Mouse (Mus musculus) liver, adult 2 months (tissue): ENCODE results near the gene Gpm6b. TPM values are rescaled to one million over a fixed set of nuclear protein-coding genes. Genes with fewer than 3 reads are reported as not detected.

Source experiments
- DNase-seq: peaks from one replicate; pipeline ENCODE4 v3.0.0-alpha.2; 2011; ENCODE audit warnings: low read depth, low spot score; ENCODE audit errors: extremely low read depth
- H3K27ac ChIP-seq: fragments of 200-500 bp; replicated peaks from 2 replicates; pipeline ENCODE4 v1.5.1; 2012; ENCODE audit warnings: low read depth, mild to moderate bottlenecking, control low read depth, inconsistent platforms, low read length; ENCODE audit not compliant: insufficient read depth
- H3K27me3 ChIP-seq: fragments of 200-500 bp; 2 replicates; pipeline ENCODE4 v1.6.1; 2012; ENCODE audit warnings: mild to moderate bottlenecking, moderate library complexity, low read length, inconsistent platforms; ENCODE audit not compliant: control insufficient read depth, insufficient read depth
- H3K36me3 ChIP-seq: fragments of 200-500 bp; 2 replicates; pipeline ENCODE4 v1.6.1; 2012; ENCODE audit warnings: low read length, inconsistent platforms; ENCODE audit not compliant: control insufficient read depth, insufficient read depth
- H3K4me1 ChIP-seq: fragments of 200-500 bp; 2 replicates; pipeline ENCODE4 v1.6.1; 2011; ENCODE audit warnings: low read length; ENCODE audit not compliant: control insufficient read depth, insufficient read depth
- H3K4me3 ChIP-seq: fragments of 200-500 bp; 2 replicates; pipeline ENCODE4 v1.5.1; 2011; ENCODE audit warnings: low read depth, mild to moderate bottlenecking, control low read depth, low read length, moderate library complexity; ENCODE audit not compliant: insufficient read depth
- H3K79me2 ChIP-seq: fragments of 200-500 bp; 2 replicates; pipeline ENCODE4 v1.6.1; 2012; ENCODE audit warnings: inconsistent platforms, mild to moderate bottlenecking, low read length, moderate library complexity; ENCODE audit not compliant: control insufficient read depth, insufficient read depth
- H3K9ac ChIP-seq: fragments of 200-500 bp; 2 replicates; pipeline ENCODE4 v1.6.1; 2012; ENCODE audit warnings: low read depth, mild to moderate bottlenecking, control low read depth, inconsistent platforms, low read length
- CTCF ChIP-seq: fragments of 200-500 bp; IDR thresholded peaks from 2 replicates; pipeline ENCODE4 v1.5.1; 2011; ENCODE audit warnings: low read depth, low read length, control low read depth
- POLR2A ChIP-seq: fragments of 200-500 bp; IDR thresholded peaks from 2 replicates; pipeline ENCODE4 v1.6.1; 2011; ENCODE audit warnings: low read length, control low read depth; ENCODE audit not compliant: insufficient read depth; ENCODE audit errors: extremely low read depth
- WGBS: fragments of 180-500 bp; shearing (Covaris S2); methylation state at CpG from one replicate; pipeline ENCODE4 v1.1.7; 2018; 5-methylcytosine and 5-hydroxymethylcytosine counted together
- polyA plus RNA-seq: library from polyadenylated mRNA; depleted of rRNA; stranded (reverse); fragments of >200 nt; gene quantifications from 2 replicates; pipeline ENCODE4 v1.2.3, GENCODE M21; 2012
- total RNA-seq: library from RNA; depleted of rRNA; stranded (reverse); fragments of >200 nt; gene quantifications from 2 replicates; pipeline ENCODE4 v1.2.3, GENCODE M21; 2014

The Gpm6b gene
- total and polyA plus RNA-seq, 2 experiments = 0.24 to 1.3 TPM

GRCm38 (mm10) chrX:166353412-166353811 lies 114.7 kb downstream of the Gpm6b start:
- Histone ChIP-seq H3K79me2 (no peaks in the 10 kb centered on the region), H3K36me3 (no peaks in the 10 kb centered on the region)
- 42% methylated on average over 2 of the region's 2 CpGs for WGBS

GRCm38 (mm10) chrX:166354913-166355312 lies 116.2 kb downstream of the Gpm6b start:
- Histone ChIP-seq H3K36me3 (no peaks in the 10 kb centered on the region), H3K4me1 (no peaks in the 10 kb centered on the region), H3K79me2 (no peaks in the 10 kb centered on the region), H3K9ac (no peak overlapping the region), H3K4me3 (no peak overlapping the region), H3K27me3 (no peaks in the 10 kb centered on the region), H3K27ac (no peak overlapping the region)
- WGBS = 78% methylated on average over 1 of the region's 1 CpGs
- DNase-seq = no peak
- TF ChIP-seq CTCF (no peak), POLR2A (no peak)

More at GRCm38 (mm10) chrX:166353412-166353811, 114.7 kb downstream of the Gpm6b start:
- Histone ChIP-seq H3K27me3 (no peaks in the 10 kb centered on the region), H3K4me3 (no peak overlapping the region), H3K9ac (no peak overlapping the region), H3K27ac (no peak overlapping the region), H3K4me1 (no peaks in the 10 kb centered on the region)
- DNase-seq = no peak
- TF ChIP-seq POLR2A (no peak), CTCF (no peak)

DNA sequence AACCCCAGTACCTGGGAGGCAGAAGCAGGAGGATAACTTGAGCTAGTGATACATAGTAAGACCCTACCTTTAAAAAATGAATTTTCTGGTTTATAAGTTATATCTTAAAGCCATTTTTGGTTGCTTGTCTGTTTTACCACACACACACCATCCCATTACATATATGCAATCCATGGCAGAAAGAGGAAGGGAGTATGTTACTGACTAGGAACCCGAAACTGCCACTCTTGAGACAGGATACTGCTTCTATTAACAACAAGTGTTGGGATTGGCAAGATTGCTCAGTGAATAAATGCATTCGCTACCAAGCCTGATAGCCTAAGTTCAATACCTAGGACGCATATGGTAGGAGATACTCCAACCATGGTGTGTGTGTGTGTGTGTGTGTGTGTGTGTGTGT lies 117.6 kb downstream of the Gpm6b start:
- H3K79me2 ChIP-seq = no peaks in the 10 kb centered on the region
- no peaks in the 10 kb centered on the region for H3K27me3 ChIP-seq
- H3K36me3 ChIP-seq = no peaks in the 10 kb centered on the region
- H3K4me1 ChIP-seq = no peaks in the 10 kb centered on the region
- no peak overlapping the region for H3K4me3 ChIP-seq
- DNase-seq = no peak
- no peak overlapping the region for H3K9ac ChIP-seq
- no peak overlapping the region for H3K27ac ChIP-seq
- 95% methylated on average over 3 of the region's 3 CpGs for WGBS
- TF ChIP-seq CTCF (no peak), POLR2A (no peak)

- no peak overlapping the region for H3K27ac ChIP-seq
- H3K4me1 ChIP-seq = no peaks in the 10 kb centered on the region
- 81% methylated on average over 2 of the region's 2 CpGs for WGBS
- H3K27me3 ChIP-seq = no peaks in the 10 kb centered on the region
- no peaks in the 10 kb centered on the region for H3K79me2 ChIP-seq
- H3K36me3 ChIP-seq = no peaks in the 10 kb centered on the region
- no peak overlapping the region for H3K4me3 ChIP-seq
- no peak overlapping the region for H3K9ac ChIP-seq
- DNase-seq = no peak
- TF ChIP-seq CTCF (no peak), POLR2A (no peak)
Observed at GRCm38 (mm10) chrX:166358955-166359354, 120.2 kb downstream of the Gpm6b start.

- WGBS = 86% methylated on average over 2 of the region's 2 CpGs
- DNase-seq = no peak
Observed at GRCm38 (mm10) chrX:166359927-166360440, 121.3 kb downstream of the Gpm6b start.

DNA sequence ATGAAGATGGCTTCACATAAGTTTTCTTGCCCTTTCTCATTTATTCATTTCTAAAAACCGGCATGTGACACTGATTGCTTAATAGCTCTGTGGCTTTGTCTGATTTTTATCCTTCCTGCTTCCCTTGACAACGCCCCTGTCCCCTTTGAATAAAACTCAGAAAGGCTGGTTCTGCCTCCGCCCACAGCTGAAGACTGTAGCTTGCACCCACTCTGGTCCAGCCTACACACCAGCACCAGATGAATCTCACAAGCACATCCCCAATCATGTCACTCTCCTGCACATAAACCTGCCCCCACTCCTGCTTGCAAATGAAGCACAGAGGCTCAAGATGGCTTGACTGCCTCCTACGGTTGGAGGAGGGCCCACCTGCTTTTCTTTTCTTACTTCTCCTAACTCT lies 121.7 kb downstream of the Gpm6b start:
- TF ChIP-seq POLR2A (no peak), CTCF (no peak)
- no peaks in the 10 kb centered on the region for H3K27me3 ChIP-seq
- WGBS = 70% methylated on average over 4 of the region's 4 CpGs
- no peaks in the 10 kb centered on the region for H3K79me2 ChIP-seq
- DNase-seq = no peak
- no peaks in the 10 kb centered on the region for H3K4me1 ChIP-seq
- no peak overlapping the region for H3K4me3 ChIP-seq
- H3K27ac ChIP-seq = no peak overlapping the region
- H3K36me3 ChIP-seq = no peaks in the 10 kb centered on the region
- no peak overlapping the region for H3K9ac ChIP-seq

More at GRCm38 (mm10) chrX:166359927-166360440, 121.3 kb downstream of the Gpm6b start:
- H3K27ac ChIP-seq = no peak overlapping the region
- no peaks in the 10 kb centered on the region for H3K36me3 ChIP-seq
- TF ChIP-seq CTCF = no peak
- no peak for TF ChIP-seq POLR2A
- no peaks in the 10 kb centered on the region for H3K27me3 ChIP-seq
- no peak overlapping the region for H3K4me3 ChIP-seq
- no peak overlapping the region for H3K9ac ChIP-seq
- no peaks in the 10 kb centered on the region for H3K4me1 ChIP-seq
- H3K79me2 ChIP-seq = no peaks in the 10 kb centered on the region
